Mouse (Mus musculus) heart, adult 2 months (tissue): ENCODE results near the gene Exoc3l2. TPM values are rescaled to one million over a fixed set of nuclear protein-coding genes. Genes with fewer than 3 reads are reported as not detected.

Experiments used
- DNase-seq, 2 experiments: peaks; one replicate each; pipeline ENCODE4 v3.0.0; 2021
- H3K27ac ChIP-seq: fragments of 200-600 bp; 2 replicates; pipeline ENCODE4 v1.8.1; 2022
- H3K27me3 ChIP-seq: fragments of 200-500 bp; 2 replicates; pipeline ENCODE4 v1.6.1; 2012; ENCODE audit warnings: mild to moderate bottlenecking, low read length, inconsistent platforms, mixed read lengths; ENCODE audit not compliant: control insufficient read depth, insufficient read depth
- H3K36me3 ChIP-seq: fragments of 200-500 bp; 2 replicates; pipeline ENCODE4 v1.6.1; 2012; ENCODE audit warnings: low read length, inconsistent platforms; ENCODE audit not compliant: control insufficient read depth, insufficient read depth
- H3K4me1 ChIP-seq: fragments of 200-500 bp; 2 replicates; pipeline ENCODE4 v1.6.1; 2011; ENCODE audit warnings: low read length; ENCODE audit not compliant: control insufficient read depth, insufficient read depth
- H3K4me3 ChIP-seq: fragments of 200-600 bp; 2 replicates; pipeline ENCODE4 v1.8.1; 2022
- H3K79me2 ChIP-seq: fragments of 200-500 bp; replicated peaks from 2 replicates; pipeline ENCODE4 v1.6.1; 2012; ENCODE audit warnings: mild to moderate bottlenecking, inconsistent platforms, low read length, moderate library complexity, mixed read lengths; ENCODE audit not compliant: control insufficient read depth, insufficient read depth
- H3K9ac ChIP-seq: fragments of 200-500 bp; 2 replicates; pipeline ENCODE4 v1.6.1; 2012; ENCODE audit warnings: low read depth, mild to moderate bottlenecking, control low read depth, inconsistent platforms, low read length, mixed read lengths
- CTCF ChIP-seq: fragments of 200-600 bp; IDR thresholded peaks from 2 replicates; pipeline ENCODE4 v1.8.1; 2022; ENCODE audit warnings: antibody characterized with exemption, mild to moderate bottlenecking, moderate library complexity
- EP300 ChIP-seq: fragments of 200-500 bp; IDR thresholded peaks from 2 replicates; pipeline ENCODE4 v1.6.1; 2011; ENCODE audit warnings: low read depth, low read length, control low read depth; ENCODE audit not compliant: insufficient read depth
- POLR2A ChIP-seq: fragments of 200-500 bp; IDR thresholded peaks from 2 replicates; pipeline ENCODE4 v1.6.1; 2011; ENCODE audit warnings: mild to moderate bottlenecking, low read depth, low read length, control low read depth; ENCODE audit not compliant: insufficient read depth
- WGBS: fragments of 180-500 bp; shearing (Covaris S2); methylation state at CpG from one replicate; pipeline ENCODE4 v1.1.7; 2018; 5-methylcytosine and 5-hydroxymethylcytosine counted together
- intact Hi-C: fragments of 180-260 bp; cut with DNase I; formaldehyde crosslinking; loops from one replicate; pipeline ENCODE4 v1.15.1; 2025
- polyA plus RNA-seq: library from polyadenylated mRNA; depleted of rRNA; stranded (reverse); fragments of >200 nt; gene quantifications from 2 replicates; pipeline ENCODE4 v1.2.3, GENCODE M21; 2012; rRNA removed
- total RNA-seq, 2 experiments: library from RNA; stranded (reverse); gene quantifications; 2 replicates each; pipeline ENCODE4 v1.2.3; 2021

The Exoc3l2 gene
- total and polyA plus RNA-seq, 3 experiments, result 0.80 to 1.5 (median 1.2) TPM

DNA sequence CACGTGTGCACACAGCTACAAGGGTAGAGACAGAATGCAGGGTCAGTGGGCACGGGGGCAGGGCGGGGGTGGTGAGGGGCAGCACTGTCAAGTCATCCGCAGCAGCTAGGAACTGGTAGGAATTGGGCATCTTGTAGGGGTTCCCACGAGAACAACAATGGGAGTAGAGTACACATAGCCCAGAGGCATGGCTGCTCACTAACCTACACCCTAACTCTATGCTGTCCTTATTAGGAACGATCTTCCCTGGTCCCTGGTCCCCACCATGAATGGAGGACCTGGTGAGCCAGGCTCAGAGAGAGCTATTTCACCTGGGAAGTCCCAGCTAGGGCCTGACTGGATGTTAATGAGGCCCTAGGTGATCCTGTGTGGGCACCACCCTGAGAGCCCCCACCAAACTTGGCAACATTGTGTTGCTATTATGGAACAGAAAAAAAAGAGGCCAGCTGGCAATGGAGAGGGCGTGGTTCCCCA, 78.6 kb downstream of the Exoc3l2 start:
- Histone ChIP-seq H3K79me2 (peaks cover 7% of the 10 kb centered on the region), H3K4me1 (peaks cover 18% of the 10 kb centered on the region), H3K9ac (no peak overlapping the region), H3K27ac (no peak overlapping the region), H3K27me3 (no peaks in the 10 kb centered on the region), H3K4me3 (no peak overlapping the region), H3K36me3 (no peaks in the 10 kb centered on the region)
- intact Hi-C loops, result no loop called here
- DNase-seq, result no peak
- WGBS, result 76% methylated on average over 7 of the region's 7 CpGs
- TF ChIP-seq POLR2A (no peak), CTCF (no peak), EP300 (no peak)

GRCm38 (mm10) chr7:19542155-19542691, 79.1 kb downstream of the Exoc3l2 start:
- intact Hi-C loops, result no loop called here
- H3K36me3 ChIP-seq, result no peaks in the 10 kb centered on the region
- no peaks in the 10 kb centered on the region for H3K27me3 ChIP-seq
- peaks cover 19% of the 10 kb centered on the region for H3K4me1 ChIP-seq
- H3K4me3 ChIP-seq, result no peak overlapping the region
- TF ChIP-seq POLR2A (no peak), CTCF (no peak), EP300 (no peak)
- no peak overlapping the region for H3K27ac ChIP-seq
- WGBS, result 56% methylated on average over 8 of the region's 8 CpGs
- DNase-seq, result no peak
- no peak overlapping the region for H3K9ac ChIP-seq
- H3K79me2 ChIP-seq, result peaks cover 7% of the 10 kb centered on the region

DNA sequence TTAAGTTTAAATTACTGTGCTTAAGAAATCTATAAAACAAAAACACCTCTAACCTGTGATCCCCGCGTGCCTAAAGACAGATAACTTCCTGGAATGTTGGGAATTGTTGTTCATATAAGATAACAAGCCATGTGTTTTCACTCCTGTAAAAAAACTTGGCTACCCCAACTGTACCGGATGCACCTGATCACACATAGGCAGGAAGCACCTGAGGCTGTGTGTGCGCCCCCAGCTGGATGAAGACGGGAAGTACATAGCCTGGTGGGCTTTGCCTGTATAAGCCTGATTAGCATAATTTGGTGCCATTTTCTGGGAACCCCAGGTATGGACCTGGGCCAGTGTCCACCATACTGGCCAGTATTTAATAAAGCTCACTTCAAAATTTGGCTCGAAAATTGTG, 80.5 kb downstream of the Exoc3l2 start:
- TF ChIP-seq EP300 (peak; percentile 59; the same call in 1 of the 2 replicates), POLR2A (no peak), CTCF (peak; percentile 71)
- no peak for DNase-seq
- no peaks in the 10 kb centered on the region for H3K27me3 ChIP-seq
- H3K4me1 ChIP-seq, result peaks cover 22% of the 10 kb centered on the region
- H3K36me3 ChIP-seq, result no peaks in the 10 kb centered on the region
- H3K79me2 ChIP-seq, result peaks cover 14% of the 10 kb centered on the region
- H3K4me3 ChIP-seq, result no peak overlapping the region
- no peak overlapping the region for H3K9ac ChIP-seq
- intact Hi-C loops, result no loop called here
- 41% methylated on average over 6 of the region's 6 CpGs for WGBS
- H3K27ac ChIP-seq, result no peak overlapping the region

DNA sequence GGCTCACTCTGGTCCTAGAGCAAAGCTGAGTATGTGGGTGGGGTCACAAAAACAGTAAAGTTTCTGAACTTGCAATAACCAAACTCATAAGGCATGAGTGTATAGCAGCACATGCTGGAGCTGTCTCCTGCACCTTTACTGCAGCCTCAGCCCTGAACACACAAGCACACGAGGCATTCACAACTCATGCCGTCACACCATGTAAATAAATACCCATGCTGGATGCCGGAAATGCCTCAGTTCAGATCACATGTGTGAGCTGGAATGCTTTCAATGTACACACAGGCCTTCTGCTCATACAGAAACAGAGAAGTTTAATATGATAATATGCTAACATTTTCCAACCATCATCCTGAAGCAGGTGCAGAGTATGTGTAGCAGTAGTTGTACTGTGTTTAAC, 82.9 kb downstream of the Exoc3l2 start:
- TF ChIP-seq CTCF (no peak), POLR2A (no peak), EP300 (no peak)
- no peak overlapping the region for H3K27ac ChIP-seq
- H3K27me3 ChIP-seq, result no peaks in the 10 kb centered on the region
- no peak for DNase-seq
- 27% methylated on average over 3 of the region's 3 CpGs for WGBS
- no peak overlapping the region for H3K4me3 ChIP-seq
- H3K79me2 ChIP-seq, result peaks cover 14% of the 10 kb centered on the region
- peaks cover 20% of the 10 kb centered on the region for H3K4me1 ChIP-seq
- intact Hi-C loops, result no loop called here
- H3K36me3 ChIP-seq, result no peaks in the 10 kb centered on the region
- H3K9ac ChIP-seq, result no peak overlapping the region

Other genes starting within 250 kb of the Exoc3l2 start
- 10 to 100 TPM; 59.9 to 66.0 TPM for gene Opa3, start 235.0 kb upstream of the Exoc3l2 start, total RNA-seq
- 64.6 and 91.3 TPM in 2 replicates for gene Opa3, start 235.0 kb upstream of the Exoc3l2 start, polyA plus RNA-seq
- 10 to 100 TPM; 25.1 to 30.8 TPM for gene Vasp, start 191.5 kb upstream of the Exoc3l2 start, total RNA-seq
- gene Vasp, start 191.5 kb upstream of the Exoc3l2 start, polyA plus RNA-seq, result 43.3 and 51.5 TPM in 2 replicates
- gene Ppm1n, start 183.3 kb upstream of the Exoc3l2 start, total RNA-seq, result under 1 TPM in 1 of 2 experiments, not detected in 1; 0.21 TPM
- 0.09 and 0.33 TPM in 2 replicates for gene Ppm1n, start 183.3 kb upstream of the Exoc3l2 start, polyA plus RNA-seq
- gene Rtn2, start 180.7 kb upstream of the Exoc3l2 start, total RNA-seq, result 100 to 1,000 TPM; 114 to 136 TPM
- 273 and 340 TPM in 2 replicates for gene Rtn2, start 180.7 kb upstream of the Exoc3l2 start, polyA plus RNA-seq
- 1 to 10 TPM in 1 of 2 experiments, under 1 TPM in 1; 0.89 to 1.1 TPM for gene Fosb, start 153.3 kb upstream of the Exoc3l2 start, total RNA-seq
- 0.94 and 1.1 TPM in 2 replicates for gene Fosb, start 153.3 kb upstream of the Exoc3l2 start, polyA plus RNA-seq
- 10 to 100 TPM; 46.8 to 48.6 TPM for gene Ercc1, start 118.6 kb upstream of the Exoc3l2 start, total RNA-seq
- 47.1 and 49.1 TPM in 2 replicates for gene Ercc1, start 118.6 kb upstream of the Exoc3l2 start, polyA plus RNA-seq
- gene Cd3eap, start 103.8 kb upstream of the Exoc3l2 start, total RNA-seq, result 1 to 10 TPM; 9.3 to 9.7 TPM
- 4.4 and 4.7 TPM in 2 replicates for gene Cd3eap, start 103.8 kb upstream of the Exoc3l2 start, polyA plus RNA-seq
- gene Ppp1r13l, start 103.6 kb upstream of the Exoc3l2 start, total RNA-seq, result 10 to 100 TPM; 43.9 to 45.1 TPM
- gene Ppp1r13l, start 103.6 kb upstream of the Exoc3l2 start, polyA plus RNA-seq, result 23.5 and 30.1 TPM in 2 replicates
- gene Ercc2, start 81.3 kb upstream of the Exoc3l2 start, total RNA-seq, result 10 to 100 TPM; 10.9 to 11.6 TPM
- 22.6 and 24.8 TPM in 2 replicates for gene Ercc2, start 81.3 kb upstream of the Exoc3l2 start, polyA plus RNA-seq
- under 1 TPM; 0.21 to 0.25 TPM for gene Klc3, start 59.2 kb upstream of the Exoc3l2 start, total RNA-seq
- gene Klc3, start 59.2 kb upstream of the Exoc3l2 start, polyA plus RNA-seq, result 0.29 and 0.59 TPM in 2 replicates
- gene Ckm, start 58.6 kb upstream of the Exoc3l2 start, total RNA-seq, result 1,000 to 10,000 TPM; 3,482 to 3,985 TPM
- 7,008 and 7,255 TPM in 2 replicates for gene Ckm, start 58.6 kb upstream of the Exoc3l2 start, polyA plus RNA-seq
- 10 to 100 TPM; 22.4 to 27.2 TPM for gene Mark4, start 4.5 kb upstream of the Exoc3l2 start, total RNA-seq
- 11.1 and 11.8 TPM in 2 replicates for gene Mark4, start 4.5 kb upstream of the Exoc3l2 start, polyA plus RNA-seq
- 1 to 10 TPM; 2.2 to 2.5 TPM for gene Bloc1s3, start 45.0 kb downstream of the Exoc3l2 start, total RNA-seq
- 3.9 and 5.4 TPM in 2 replicates for gene Bloc1s3, start 45.0 kb downstream of the Exoc3l2 start, polyA plus RNA-seq
- 10 to 100 TPM; 32.2 to 33.5 TPM for gene Trappc6a, start 45.1 kb downstream of the Exoc3l2 start, total RNA-seq
- gene Trappc6a, start 45.1 kb downstream of the Exoc3l2 start, polyA plus RNA-seq, result 32.9 and 45.0 TPM in 2 replicates
- gene Nkpd1, start 54.5 kb downstream of the Exoc3l2 start, total RNA-seq, result not detected
- gene Nkpd1, start 54.5 kb downstream of the Exoc3l2 start, polyA plus RNA-seq, result 0.06 TPM in 1 of 2 replicates, not detected in the other
- gene Ppp1r37, start 99.7 kb downstream of the Exoc3l2 start, total RNA-seq, result 10 to 100 TPM; 58.0 to 69.5 TPM
- gene Ppp1r37, start 99.7 kb downstream of the Exoc3l2 start, polyA plus RNA-seq, result 56.0 and 66.4 TPM in 2 replicates
- under 1 TPM; 0.42 to 0.43 TPM for gene Zfp296, start 114.0 kb downstream of the Exoc3l2 start, total RNA-seq
- 0.82 and 1.0 TPM in 2 replicates for gene Zfp296, start 114.0 kb downstream of the Exoc3l2 start, polyA plus RNA-seq
- 10 to 100 TPM; 48.5 to 48.6 TPM for gene Gemin7, start 114.3 kb downstream of the Exoc3l2 start, total RNA-seq
- 75.2 and 87.3 TPM in 2 replicates for gene Gemin7, start 114.3 kb downstream of the Exoc3l2 start, polyA plus RNA-seq
- 10 to 100 TPM; 13.9 to 14.0 TPM for gene Clasrp, start 141.2 kb downstream of the Exoc3l2 start, total RNA-seq
- gene Clasrp, start 141.2 kb downstream of the Exoc3l2 start, polyA plus RNA-seq, result 26.1 and 32.0 TPM in 2 replicates
- 1 to 10 TPM; 7.1 to 7.6 TPM for gene Relb, start 166.1 kb downstream of the Exoc3l2 start, total RNA-seq
- gene Relb, start 166.1 kb downstream of the Exoc3l2 start, polyA plus RNA-seq, result 9.5 and 12.1 TPM in 2 replicates
- gene Clptm1, start 201.7 kb downstream of the Exoc3l2 start, total RNA-seq, result 10 to 100 TPM; 61.7 to 74.9 TPM
- gene Clptm1, start 201.7 kb downstream of the Exoc3l2 start, polyA plus RNA-seq, result 70.1 and 123 TPM in 2 replicates
- under 1 TPM in 1 of 2 experiments, not detected in 1; 0.47 TPM for gene Apoc2, start 214.6 kb downstream of the Exoc3l2 start, total RNA-seq
- gene Apoc2, start 214.6 kb downstream of the Exoc3l2 start, polyA plus RNA-seq, result not detected in 2 replicates
- not detected for gene Gm44805, start 218.1 kb downstream of the Exoc3l2 start, total RNA-seq
- not detected in 2 replicates for gene Gm44805, start 218.1 kb downstream of the Exoc3l2 start, polyA plus RNA-seq
- not detected for gene Apoc4, start 218.1 kb downstream of the Exoc3l2 start, total RNA-seq
- gene Apoc4, start 218.1 kb downstream of the Exoc3l2 start, polyA plus RNA-seq, result 0.82 TPM in 1 of 2 replicates, not detected in the other
- gene Apoc1, start 229.3 kb downstream of the Exoc3l2 start, total RNA-seq, result 1 to 10 TPM; 2.7 to 4.2 TPM
- 3.1 and 7.2 TPM in 2 replicates for gene Apoc1, start 229.3 kb downstream of the Exoc3l2 start, polyA plus RNA-seq
- 100 to 1,000 TPM; 278 to 293 TPM for gene Apoe, start 235.9 kb downstream of the Exoc3l2 start, total RNA-seq
- 456 and 519 TPM in 2 replicates for gene Apoe, start 235.9 kb downstream of the Exoc3l2 start, polyA plus RNA-seq